Mouse (Mus musculus) myocyte (in vitro differentiated cells): ENCODE data around the gene Gadd45gip1.

Experiments
- E2F4 ChIP-seq: IDR thresholded peaks from one replicate; pipeline ENCODE4 v1.6.1; 2011; ENCODE audit warnings: mild to moderate bottlenecking, control low read depth, moderate library complexity; ENCODE audit not compliant: insufficient read depth
- MAX ChIP-seq: IDR thresholded peaks from one replicate; pipeline ENCODE4 v1.6.1; 2011; ENCODE audit warnings: low read depth, mild to moderate bottlenecking, control low read depth
- POLR2A ChIP-seq: IDR thresholded peaks from one replicate; pipeline ENCODE4 v1.6.1; 2011; ENCODE audit warnings: low read depth, mild to moderate bottlenecking, control low read depth, moderate library complexity; ENCODE audit not compliant: insufficient read length
- SRF ChIP-seq: IDR thresholded peaks from one replicate; pipeline ENCODE4 v1.6.1; 2011; ENCODE audit warnings: low read depth; ENCODE audit not compliant: control insufficient read depth, insufficient read length
- USF1 ChIP-seq: IDR thresholded peaks from one replicate; pipeline ENCODE4 v1.6.1; 2011; ENCODE audit warnings: low read depth, mild to moderate bottlenecking, control low read depth, moderate library complexity

DNA sequence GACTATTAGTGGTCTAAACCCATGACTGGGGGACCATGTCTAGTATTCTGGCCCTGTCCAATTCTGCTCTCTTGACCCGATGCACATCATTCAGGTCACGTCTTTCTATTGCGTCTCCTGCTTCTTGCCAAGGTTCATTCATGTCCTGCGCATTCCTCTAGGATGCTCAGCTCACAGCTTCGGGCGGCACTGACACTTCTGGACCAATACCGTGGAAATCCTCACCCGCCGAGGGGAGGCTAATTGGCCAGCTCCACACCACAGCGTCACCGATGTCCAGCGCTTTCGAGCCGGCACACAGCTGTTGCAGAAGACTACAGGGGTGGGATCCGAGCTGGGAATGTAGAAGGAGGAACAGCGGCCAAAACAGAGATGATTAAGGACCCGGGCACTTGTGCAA, 15.2 kb upstream of the Gadd45gip1 start:
- TF ChIP-seq SRF (no peak), POLR2A (no peak), MAX (no peak), E2F4 (no peak), USF1 (no peak)
